Mouse (Mus musculus) ES-Bruce4 (cell line): ENCODE measurements around the gene Atp2b1.

Experiments used
- CTCF ChIP-seq: IDR thresholded peaks from one replicate; pipeline ENCODE4 v1.8.1; 2011; ENCODE audit warnings: low read depth, low read length
- EP300 ChIP-seq: IDR thresholded peaks from 2 replicates; pipeline ENCODE4 v1.6.1; 2011; ENCODE audit warnings: low read depth, low read length; ENCODE audit not compliant: insufficient read depth
- POLR2A ChIP-seq: IDR thresholded peaks from one replicate; pipeline ENCODE4 v1.8.1; 2011; ENCODE audit warnings: low read length; ENCODE audit not compliant: insufficient read depth

DNA sequence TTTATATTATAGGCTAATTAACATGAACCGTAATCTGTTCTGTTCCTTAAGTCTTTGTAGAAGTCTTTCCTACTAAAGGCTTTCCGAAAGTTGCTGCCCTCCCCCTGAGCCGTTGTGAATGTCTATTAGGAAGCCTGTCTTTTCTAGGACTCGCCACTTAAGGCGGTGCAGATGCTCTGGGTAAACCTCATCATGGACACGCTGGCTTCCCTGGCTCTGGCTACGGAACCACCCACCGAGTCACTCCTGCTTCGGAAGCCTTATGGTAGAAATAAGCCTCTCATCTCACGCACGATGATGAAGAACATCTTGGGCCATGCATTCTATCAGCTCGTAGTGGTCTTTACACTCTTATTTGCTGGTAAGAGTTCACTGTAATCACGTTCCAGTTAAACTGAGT, 100.5 kb downstream of the Atp2b1 start:
- TF ChIP-seq EP300 = no peak
- no peak for TF ChIP-seq CTCF
- no peak for TF ChIP-seq POLR2A
